Mouse (Mus musculus): ENCODE data around the gene Mylk.

DNA sequence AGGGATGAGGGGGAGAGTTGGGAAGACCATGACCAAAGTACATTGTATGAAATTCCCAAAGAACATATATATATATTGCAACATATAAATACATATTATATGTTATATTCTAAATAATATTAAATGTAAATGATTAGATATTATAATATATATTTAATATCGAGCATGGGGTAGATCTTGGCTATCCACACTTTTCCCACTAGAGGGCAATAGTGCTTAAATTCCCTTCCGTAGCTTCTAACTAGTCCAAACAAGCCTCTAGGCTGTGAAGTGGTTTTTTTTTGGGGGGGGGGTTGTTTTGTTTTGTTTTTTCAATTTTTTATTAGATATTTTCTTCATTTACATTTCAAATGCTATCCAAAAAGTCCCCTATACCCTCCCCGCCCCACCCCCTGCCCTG is 152.0 kb downstream of the Mylk start:
- TF ChIP-seq POLR2A (IDR thresholded peaks at IDR 0.05; ENCODE audit: insufficient read depth, low read depth, low read length) (no peak), CTCF (IDR thresholded peaks at IDR 0.05) (peak; percentile 69)
